Mouse (Mus musculus) forebrain, embryonic 14.5 days (tissue): Measurements from ENCODE around the gene Smg1. TPM values are rescaled to one million over a fixed set of nuclear protein-coding genes. Genes with fewer than 3 reads are reported as not detected.
"Not testable (repeated sequence)": the region's sequence is repeated elsewhere in the genome, so short reads cannot be mapped to it uniquely, and the experiment has no call there.

Source experiments
- ATAC-seq: fragments of 200-750 bp; cut with Nextera tagmentation; 2 replicates; pipeline ENCODE4 v1.8.0; 2017; ENCODE audit warnings: mild to moderate bottlenecking, moderate library complexity
- DNase-seq: peaks from one replicate; pipeline ENCODE4 v3.0.0-alpha.2; 2015; ENCODE audit warnings: low spot score
- H3K27ac ChIP-seq: fragments of 300-500 bp; sonication (generic); 2 replicates; pipeline ENCODE4 v1.5.1; 2014; ENCODE audit warnings: low read depth, mild to moderate bottlenecking, control low read depth, low read length, moderate library complexity
- H3K27me3 ChIP-seq: fragments of 300-500 bp; sonication (generic); replicated peaks from 2 replicates; pipeline ENCODE4 v1.6.1; 2014; ENCODE audit warnings: low read length, control low read depth, mixed read lengths; ENCODE audit not compliant: control insufficient read depth, insufficient read depth
- H3K36me3 ChIP-seq: fragments of 300-500 bp; sonication (generic); 2 replicates; pipeline ENCODE4 v1.6.1; 2014; ENCODE audit warnings: low read length, control low read depth; ENCODE audit not compliant: control insufficient read depth, insufficient read depth
- H3K4me1 ChIP-seq: fragments of 300-500 bp; sonication (generic); 2 replicates; pipeline ENCODE4 v1.6.1; 2014; ENCODE audit warnings: antibody characterized with exemption, low read length, control low read depth; ENCODE audit not compliant: control insufficient read depth, insufficient read depth
- H3K4me2 ChIP-seq: fragments of 300-500 bp; sonication (generic); 2 replicates; pipeline ENCODE4 v1.6.1; 2014; ENCODE audit warnings: mild to moderate bottlenecking, control low read depth, low read length
- H3K4me3 ChIP-seq: fragments of 300-500 bp; sonication (generic); 2 replicates; pipeline ENCODE4 v1.5.1; 2014; ENCODE audit warnings: low read depth, low read length, control low read depth
- H3K9ac ChIP-seq: fragments of 300-500 bp; sonication (generic); 2 replicates; pipeline ENCODE4 v1.6.1; 2014; ENCODE audit warnings: mild to moderate bottlenecking, low read length, control low read depth, moderate library complexity
- H3K9me3 ChIP-seq: fragments of 300-500 bp; sonication (generic); replicated peaks from 2 replicates; pipeline ENCODE4 v1.6.1; 2016; ENCODE audit warnings: low read length, control low read depth, mixed read lengths; ENCODE audit not compliant: control insufficient read depth
- WGBS: fragments of 180-500 bp; shearing (Covaris S2); extraction: QIAGEN DNeasy Blood & Tissue Kit; methylation state at CpG from one replicate; pipeline ENCODE4 v1.1.7; 2014; 5-methylcytosine and 5-hydroxymethylcytosine counted together
- polyA plus RNA-seq: library from polyadenylated mRNA; unstranded; fragments of >200 nt; fragmentation: Nextera tagmentation; extraction: Ambion mirVana; gene quantifications from 2 replicates; pipeline ENCODE4 v1.2.1, GENCODE M21; 2014

Gene Smg1
- polyA plus RNA-seq, 1 experiment from 2014 or later = 14.5 TPM

- Histone ChIP-seq H3K9ac (no peak overlapping the region), H3K9me3 (no peaks in the 10 kb centered on the region), H3K4me1 (no peaks in the 10 kb centered on the region), H3K27ac (no peak overlapping the region), H3K36me3 (peaks cover 61% of the 10 kb centered on the region), H3K4me3 (no peak overlapping the region), H3K4me2 (no peak overlapping the region), H3K27me3 (no peaks in the 10 kb centered on the region)
- no peak for ATAC-seq
- DNase-seq = no peak
- 95% methylated on average over 1 of the region's 1 CpGs for WGBS
Observed at GRCm38 (mm10) chr7:118184604-118185003, 58.9 kb downstream of the Smg1 start.

- 95% methylated on average over 3 of the region's 3 CpGs for WGBS
- no peak for DNase-seq
Observed at GRCm38 (mm10) chr7:118181123-118181522, 62.3 kb downstream of the Smg1 start.

GRCm38 (mm10) chr7:118179782-118180181, 63.7 kb downstream of the Smg1 start:
- H3K9ac ChIP-seq = no peak overlapping the region
- no peak overlapping the region for H3K4me2 ChIP-seq
- H3K9me3 ChIP-seq = no peaks in the 10 kb centered on the region
- DNase-seq (peak; percentile 8), ATAC-seq (no peak)
- H3K27ac ChIP-seq = no peak overlapping the region
- no peak overlapping the region for H3K4me3 ChIP-seq
- H3K27me3 ChIP-seq = no peaks in the 10 kb centered on the region
- peaks cover 62% of the 10 kb centered on the region for H3K36me3 ChIP-seq
- 65% methylated on average over 3 of the region's 3 CpGs for WGBS
- H3K4me1 ChIP-seq = no peaks in the 10 kb centered on the region

More at GRCm38 (mm10) chr7:118181123-118181522, 62.3 kb downstream of the Smg1 start:
- Histone ChIP-seq H3K27ac (no peak overlapping the region), H3K9me3 (no peaks in the 10 kb centered on the region), H3K27me3 (no peaks in the 10 kb centered on the region), H3K4me1 (no peaks in the 10 kb centered on the region), H3K9ac (no peak overlapping the region), H3K4me3 (no peak overlapping the region), H3K36me3 (peaks cover 66% of the 10 kb centered on the region), H3K4me2 (no peak overlapping the region)
- ATAC-seq = no peak

- 85% methylated on average over 1 of the region's 1 CpGs for WGBS
- H3K27ac ChIP-seq = no peak overlapping the region
- DNase-seq (no peak), ATAC-seq (no peak)
- no peak overlapping the region for H3K9ac ChIP-seq
- H3K9me3 ChIP-seq = no peaks in the 10 kb centered on the region
- peaks cover 64% of the 10 kb centered on the region for H3K36me3 ChIP-seq
- no peak overlapping the region for H3K4me2 ChIP-seq
- H3K4me3 ChIP-seq = no peak overlapping the region
- H3K27me3 ChIP-seq = no peaks in the 10 kb centered on the region
- no peaks in the 10 kb centered on the region for H3K4me1 ChIP-seq
Observed at GRCm38 (mm10) chr7:118175821-118176355, 67.6 kb downstream of the Smg1 start.

DNA sequence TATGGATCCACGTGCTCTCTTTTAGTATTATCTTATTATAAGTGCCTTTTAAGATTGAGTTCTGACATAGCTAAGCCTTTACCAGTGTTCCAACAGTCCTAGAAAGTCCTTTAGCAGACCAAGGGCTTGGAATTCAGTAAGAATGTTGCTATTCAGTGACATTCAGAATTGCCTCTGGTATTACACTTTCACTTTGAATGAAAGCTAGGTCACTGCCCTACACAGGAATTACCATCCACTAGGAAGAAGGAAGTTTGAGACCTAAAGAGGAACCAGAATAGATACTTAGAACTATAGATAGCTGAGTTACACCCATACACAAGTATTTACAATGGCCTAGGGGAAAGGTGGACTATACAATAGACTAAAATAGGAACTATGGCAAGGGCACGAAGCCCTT, 73.3 kb downstream of the Smg1 start:
- not testable (repeated sequence) for H3K27ac ChIP-seq, H3K9ac ChIP-seq, H3K4me2 ChIP-seq, ATAC-seq, H3K4me1 ChIP-seq, H3K4me3 ChIP-seq, H3K27me3 ChIP-seq, H3K9me3 ChIP-seq, DNase-seq
- H3K36me3 ChIP-seq = peaks cover 78% of the 10 kb centered on the region
- 100% methylated on average over 2 of the region's 2 CpGs for WGBS

DNA sequence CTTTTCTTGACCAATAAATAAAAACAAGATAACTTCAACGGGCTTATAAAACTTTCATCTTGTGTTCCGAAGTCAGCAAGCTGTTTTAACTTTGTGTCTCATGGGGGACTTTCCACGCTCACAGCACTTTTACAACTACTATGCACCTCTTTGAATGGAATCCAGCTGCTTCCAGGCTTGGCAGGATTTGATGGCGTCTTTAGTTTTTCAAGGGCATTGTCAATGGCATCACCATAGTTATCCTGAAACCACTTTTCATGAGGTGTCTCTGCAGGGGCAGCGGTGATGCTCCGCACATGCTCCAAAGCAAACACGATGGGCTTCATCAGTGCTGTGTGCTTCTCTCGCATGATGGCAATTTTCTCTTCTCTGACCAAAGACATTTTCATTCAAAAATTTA, 80.5 kb downstream of the Smg1 start:
- Histone ChIP-seq H3K4me3 (no peak overlapping the region), H3K4me2 (no peak overlapping the region), H3K27ac (no peak overlapping the region), H3K27me3 (no peaks in the 10 kb centered on the region), H3K9ac (no peak overlapping the region), H3K36me3 (peaks cover 65% of the 10 kb centered on the region), H3K4me1 (no peaks in the 10 kb centered on the region), H3K9me3 (no peaks in the 10 kb centered on the region)
- DNase-seq = no peak
- WGBS = 91% methylated on average over 8 of the region's 8 CpGs
- ATAC-seq = no peak

GRCm38 (mm10) chr7:118160121-118160520, 83.3 kb downstream of the Smg1 start:
- Histone ChIP-seq H3K4me1 (no peaks in the 10 kb centered on the region), H3K9me3 (no peaks in the 10 kb centered on the region), H3K36me3 (peaks cover 64% of the 10 kb centered on the region), H3K4me2 (no peak overlapping the region), H3K4me3 (no peak overlapping the region), H3K27me3 (no peaks in the 10 kb centered on the region), H3K9ac (no peak overlapping the region), H3K27ac (no peak overlapping the region)
- DNase-seq (peak; percentile 4), ATAC-seq (no peak)
- WGBS = 87% methylated on average over 3 of the region's 3 CpGs

GRCm38 (mm10) chr7:118156461-118156860, 87.0 kb downstream of the Smg1 start:
- WGBS = 91% methylated on average over 7 of the region's 7 CpGs
- H3K27ac ChIP-seq = no peak overlapping the region
- H3K9ac ChIP-seq = no peak overlapping the region
- H3K27me3 ChIP-seq = no peaks in the 10 kb centered on the region
- DNase-seq (no peak), ATAC-seq (no peak)
- no peaks in the 10 kb centered on the region for H3K4me1 ChIP-seq
- no peak overlapping the region for H3K4me3 ChIP-seq
- no peaks in the 10 kb centered on the region for H3K9me3 ChIP-seq
- H3K36me3 ChIP-seq = peaks cover 82% of the 10 kb centered on the region
- H3K4me2 ChIP-seq = no peak overlapping the region

GRCm38 (mm10) chr7:118154150-118154549, 89.3 kb downstream of the Smg1 start:
- no peak overlapping the region for H3K4me2 ChIP-seq
- ATAC-seq = no peak
- H3K4me3 ChIP-seq = no peak overlapping the region
- H3K27ac ChIP-seq = no peak overlapping the region
- WGBS = 95% methylated on average over 6 of the region's 6 CpGs
- no peaks in the 10 kb centered on the region for H3K27me3 ChIP-seq
- H3K36me3 ChIP-seq = peaks cover 78% of the 10 kb centered on the region
- H3K9me3 ChIP-seq = no peaks in the 10 kb centered on the region
- no peak overlapping the region for H3K9ac ChIP-seq
- DNase-seq = no peak
- no peaks in the 10 kb centered on the region for H3K4me1 ChIP-seq
